In genomic region chr11:113521469-113522190, GRCm38 (mm10) we compare ENCODE assay signal across 17 mouse cellular contexts.
A peak's percentile ranks its signal among the peaks of the same experiment; 100 is the strongest.
DNase-seq lines count a peak whose midpoint lies in the region; ATAC-seq lines count a peak whose summit lies in the region.
"Had no signal": no experiment of that assay in that cellular context is flagged by ENCODE, and none has a peak within 500 bp of the region (broad histone marks: within the 10 kb centered on the region; RNA-seq: fewer than 3 reads in every experiment).

No protein-coding gene starts in this region.

- 68% methylated on average over 20 of the region's 20 CpGs for WGBS in hindbrain, embryonic 11.5 days
- WGBS in midbrain, embryonic 14.5 days: 50% methylated on average over 20 of the region's 20 CpGs

- DNase-seq in cerebellum, postnatal 14 days: peak; percentile 64 to 76
- DNase-seq in cerebellum, adult 8-10 months: no peak
- peak; percentile 20 to 23 for DNase-seq in cerebellum, postnatal 36 days
- DNase-seq in hindbrain, embryonic 11.5 days (ENCODE audit: low spot score): peak; percentile 35
- DNase-seq in midbrain, embryonic 14.5 days: peak; percentile 50
- no peak for DNase-seq in right cerebral cortex, postnatal 36 days (ENCODE audit: low spot score in 2 of 2)
- DNase-seq in thymus, adult 18-20 months: no peak
- no peak for DNase-seq in spleen, postnatal 4 days (ENCODE audit: low spot score in 2 of 2)
- DNase-seq: adrenal gland, adult 8-10 months; B cell, adult 2 months; gastrocnemius, postnatal 14 days; heart, postnatal 4 days; kidney, adult 8-10 months; lung, embryonic 14.5 days; thymus, adult 2 months had no signal

- no peak overlapping the region for H3K4me3 ChIP-seq in hindbrain, embryonic 11.5 days (ENCODE audit: low read depth, low read length)
- H3K4me3 ChIP-seq in midbrain, embryonic 14.5 days (replicated peaks; ENCODE audit: low read depth, low read length): no peak overlapping the region
- H3K4me3 ChIP-seq: heart, embryonic 12.5 days; limb, embryonic 15.5 days had no signal

- H3K4me2 ChIP-seq in hindbrain, embryonic 11.5 days (replicated peaks; ENCODE audit: low read depth, low read length): no peak overlapping the region
- H3K4me2 ChIP-seq in midbrain, embryonic 14.5 days (ENCODE audit: low read length): no peak overlapping the region
- H3K4me2 ChIP-seq: heart, embryonic 12.5 days; limb, embryonic 15.5 days; lung, embryonic 14.5 days had no signal

- H3K4me1 ChIP-seq in hindbrain, embryonic 11.5 days (replicated peaks; ENCODE audit: control insufficient read depth, insufficient read depth, low read length): 0 out of 2 replicates have a peak, but pooled peaks cover 3% of the 10 kb centered on the region
- peaks cover 18% of the 10 kb centered on the region for H3K4me1 ChIP-seq in midbrain, embryonic 14.5 days (ENCODE audit: control insufficient read depth, insufficient read depth, low read length)

- no peaks in the 10 kb centered on the region for H3K36me3 ChIP-seq in hindbrain, embryonic 11.5 days (ENCODE audit: control insufficient read depth, insufficient read depth, low read length)
- no peaks in the 10 kb centered on the region for H3K36me3 ChIP-seq in midbrain, embryonic 14.5 days (ENCODE audit: control insufficient read depth, insufficient read depth, low read length)
- H3K36me3 ChIP-seq: heart, embryonic 12.5 days; limb, embryonic 15.5 days had no signal

- no peak overlapping the region for H3K9ac ChIP-seq in hindbrain, embryonic 11.5 days (ENCODE audit: low read depth, low read length)
- no peak overlapping the region for H3K9ac ChIP-seq in midbrain, embryonic 14.5 days (replicated peaks; ENCODE audit: low read length)
- H3K9ac ChIP-seq: heart, embryonic 12.5 days; limb, embryonic 15.5 days; lung, embryonic 14.5 days had no signal

- no peak for ATAC-seq in hindbrain, embryonic 11.5 days (ENCODE audit: low FRiP score)
- 0 out of 2 replicates have a peak, but pooled peaks have one; percentile 46 for ATAC-seq in midbrain, embryonic 14.5 days (ENCODE audit: low FRiP score, low TSS enrichment)

- H3K27ac ChIP-seq in hindbrain, embryonic 11.5 days (ENCODE audit: low read depth, low read length): peak overlapping the region; percentile 51
- no peak overlapping the region; the same call in 1 of the 2 replicates for H3K27ac ChIP-seq in midbrain, embryonic 14.5 days (replicated peaks; ENCODE audit: low read depth, low read length)
- H3K27ac ChIP-seq: limb, embryonic 15.5 days had no signal

- H3K27me3 ChIP-seq in hindbrain, embryonic 11.5 days (ENCODE audit: control insufficient read depth, insufficient read depth, low read length): no peaks in the 10 kb centered on the region
- no peaks in the 10 kb centered on the region for H3K27me3 ChIP-seq in midbrain, embryonic 14.5 days (ENCODE audit: control insufficient read depth, insufficient read depth, low read length)
- H3K27me3 ChIP-seq: heart, embryonic 12.5 days; limb, embryonic 15.5 days had no signal

- H3K9me3 ChIP-seq in hindbrain, embryonic 11.5 days (ENCODE audit: control insufficient read depth, low read length): no peaks in the 10 kb centered on the region
- no peaks in the 10 kb centered on the region for H3K9me3 ChIP-seq in midbrain, embryonic 14.5 days (ENCODE audit: control insufficient read depth, low read length)
- H3K9me3 ChIP-seq: heart, embryonic 12.5 days; limb, embryonic 15.5 days had no signal

Comparison
In these comparisons a context has a peak if more than half of its experiments do, and no peak if none do; other contexts are left out.
1. DNase-seq: peak in cerebellum, postnatal 14 days (2 of 2), cerebellum, postnatal 36 days (2 of 2), hindbrain, embryonic 11.5 days (single experiment) and midbrain, embryonic 14.5 days (single experiment); none in cerebellum, adult 8-10 months (single experiment), right cerebral cortex, postnatal 36 days (0 of 2), thymus, adult 18-20 months (0 of 2) and spleen, postnatal 4 days (0 of 2).